Mouse (Mus musculus) bone marrow macrophage, adult 2 months (primary cell): Measurements from ENCODE around the gene Dlst.

Experiments used
- CTCF ChIP-seq: IDR thresholded peaks from 2 replicates; pipeline ENCODE4 v1.5.1; 2012; ENCODE audit warnings: low read depth, mild to moderate bottlenecking, low read length, moderate library complexity
- POLR2A ChIP-seq: IDR thresholded peaks from 2 replicates; pipeline ENCODE4 v1.6.1; 2012; ENCODE audit warnings: mild to moderate bottlenecking, low read depth, low read length, borderline replicate concordance

- TF ChIP-seq CTCF = no peak
- no peak for TF ChIP-seq POLR2A
Measured at GRCm38 (mm10) chr12:85115678-85116077, 5.0 kb downstream of the Dlst start.
